Mouse (Mus musculus): ENCODE results near the gene Rdh16f2.

DNA sequence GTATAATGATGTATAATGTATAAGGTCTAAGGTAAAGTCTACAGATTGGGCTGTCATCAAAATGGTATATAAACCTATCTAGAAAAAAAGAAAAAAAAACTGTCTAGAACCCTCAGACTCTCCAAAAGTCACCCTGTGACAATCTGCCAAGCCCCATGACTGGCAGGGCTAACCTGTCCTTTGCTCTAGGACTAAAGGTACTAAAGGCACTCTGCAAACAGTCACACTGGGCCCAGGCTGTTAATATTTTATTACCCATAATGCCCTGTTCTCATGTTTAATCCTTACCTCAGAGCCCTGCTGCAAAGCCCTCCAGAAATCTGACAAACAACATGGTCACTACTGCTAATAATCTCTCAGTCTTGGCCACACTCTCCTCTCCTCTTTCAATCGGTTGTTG, 20.3 kb downstream of the Rdh16f2 start:
- TF ChIP-seq CTCF (IDR thresholded peaks at IDR 0.05; ENCODE audit: low read depth, low read length) (no peak), POLR2A (IDR thresholded peaks at IDR 0.05; ENCODE audit: insufficient read depth, low read length) (no peak)
